Mouse (Mus musculus) embryonic facial prominence, embryonic 12.5 days (tissue): Measurements from ENCODE around the gene Wdr4. TPM values are rescaled to one million over a fixed set of nuclear protein-coding genes. Genes with fewer than 3 reads are reported as not detected.

Experiments
- ATAC-seq: fragments of 200-750 bp; cut with Nextera tagmentation; 2 replicates; pipeline ENCODE4 v1.8.0; 2017; ENCODE audit not compliant: insufficient number of reproducible peaks, insufficient read depth, low FRiP score, low TSS enrichment
- H3K27ac ChIP-seq: fragments of 300-500 bp; sonication (generic); 2 replicates; pipeline ENCODE4 v1.5.1; 2016; ENCODE audit warnings: mild to moderate bottlenecking
- H3K27me3 ChIP-seq: fragments of 300-500 bp; sonication (generic); 2 replicates; pipeline ENCODE4 v1.6.1; 2016; ENCODE audit warnings: mild to moderate bottlenecking, moderate library complexity
- H3K36me3 ChIP-seq: fragments of 300-500 bp; sonication (generic); 2 replicates; pipeline ENCODE4 v1.6.1; 2016; ENCODE audit warnings: mild to moderate bottlenecking
- H3K4me1 ChIP-seq: fragments of 300-500 bp; sonication (generic); 2 replicates; pipeline ENCODE4 v1.6.1; 2016
- H3K4me2 ChIP-seq: fragments of 300-500 bp; sonication (generic); replicated peaks from 2 replicates; pipeline ENCODE4 v1.6.1; 2016; ENCODE audit warnings: mild to moderate bottlenecking, moderate library complexity
- H3K4me3 ChIP-seq: fragments of 300-500 bp; sonication (generic); 2 replicates; pipeline ENCODE4 v1.5.1; 2016; ENCODE audit warnings: mild to moderate bottlenecking
- H3K9ac ChIP-seq: fragments of 300-500 bp; sonication (generic); 2 replicates; pipeline ENCODE4 v1.6.1; 2016; ENCODE audit warnings: mild to moderate bottlenecking, moderate library complexity
- H3K9me3 ChIP-seq: fragments of 300-500 bp; sonication (generic); 2 replicates; pipeline ENCODE4 v1.6.1; 2016; ENCODE audit warnings: mild to moderate bottlenecking, moderate library complexity
- WGBS: fragments of 180-500 bp; shearing (Covaris S2); methylation state at CpG from one replicate; pipeline ENCODE4 v1.1.7; 2016; 5-methylcytosine and 5-hydroxymethylcytosine counted together
- microRNA-seq: library from miRNA; unstranded; fragments of <30 nt; microRNA quantifications from one replicate; pipeline ENCODE4, GENCODE M21; 2017
- polyA plus RNA-seq: library from polyadenylated mRNA; unstranded; fragments of >200 nt; fragmentation: Nextera tagmentation; extraction: Ambion mirVana; gene quantifications from 2 replicates; pipeline ENCODE4 v1.2.1, GENCODE M21; 2016

Wdr4 gene
- polyA plus RNA-seq, 1 experiment from 2014 or later, result 39.8 TPM

- no peak for ATAC-seq
- WGBS, result 86% methylated on average over 9 of the region's 9 CpGs
- H3K27ac ChIP-seq, result no peak overlapping the region
Observed at GRCm38 (mm10) chr17:31454056-31454455, 65.7 kb downstream of the Wdr4 start.

GRCm38 (mm10) chr17:31453476-31453875, 66.3 kb downstream of the Wdr4 start:
- Histone ChIP-seq H3K4me1 (no peaks in the 10 kb centered on the region), H3K27me3 (no peaks in the 10 kb centered on the region), H3K9ac (no peak overlapping the region), H3K4me3 (no peak overlapping the region), H3K9me3 (no peaks in the 10 kb centered on the region), H3K36me3 (peaks cover 20% of the 10 kb centered on the region; the same call in 1 of the 2 replicates), H3K27ac (no peak overlapping the region), H3K4me2 (no peak overlapping the region)
- WGBS, result 79% methylated on average over 3 of the region's 3 CpGs
- no peak for ATAC-seq

More at GRCm38 (mm10) chr17:31454056-31454455, 65.7 kb downstream of the Wdr4 start:
- no peaks in the 10 kb centered on the region for H3K4me1 ChIP-seq
- H3K4me3 ChIP-seq, result no peak overlapping the region
- peaks cover 23% of the 10 kb centered on the region; the same call in 1 of the 2 replicates for H3K36me3 ChIP-seq
- H3K4me2 ChIP-seq, result no peak overlapping the region
- no peak overlapping the region for H3K9ac ChIP-seq
- no peaks in the 10 kb centered on the region for H3K9me3 ChIP-seq
- no peaks in the 10 kb centered on the region for H3K27me3 ChIP-seq

- Histone ChIP-seq H3K4me1 (no peaks in the 10 kb centered on the region), H3K9ac (no peak overlapping the region), H3K27ac (no peak overlapping the region), H3K4me2 (no peak overlapping the region), H3K4me3 (no peak overlapping the region), H3K9me3 (no peaks in the 10 kb centered on the region), H3K27me3 (no peaks in the 10 kb centered on the region), H3K36me3 (peaks cover 17% of the 10 kb centered on the region; the same call in 1 of the 2 replicates)
- 60% methylated on average over 2 of the region's 2 CpGs for WGBS
- ATAC-seq, result no peak
Observed at GRCm38 (mm10) chr17:31452816-31453215, 67.0 kb downstream of the Wdr4 start.

DNA sequence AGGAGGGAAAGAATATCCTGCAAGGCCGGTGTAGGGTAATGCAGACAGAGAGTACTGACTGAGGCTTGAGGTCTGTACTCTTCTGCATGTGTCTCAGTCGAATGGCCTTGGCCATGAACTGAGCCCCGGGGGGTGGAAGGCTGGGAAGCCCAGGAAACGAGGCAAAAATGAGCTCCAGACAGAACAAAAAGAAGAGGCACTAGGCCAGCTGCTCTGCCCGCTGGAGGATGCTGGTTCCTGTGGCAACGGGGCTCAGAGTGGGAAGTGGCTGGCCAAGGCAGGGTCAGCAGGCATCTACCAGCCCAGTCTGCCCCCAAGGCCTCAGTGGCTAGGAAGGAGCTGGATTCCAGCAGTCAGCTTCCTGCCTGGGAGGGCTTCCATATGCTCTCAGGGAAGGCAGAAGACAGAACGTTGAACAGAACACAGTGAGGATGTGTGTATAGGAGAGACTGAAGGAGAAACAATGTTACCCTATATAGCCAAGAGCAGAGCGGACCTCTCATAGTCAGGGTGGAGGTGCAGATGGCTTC, 68.5 kb downstream of the Wdr4 start:
- Histone ChIP-seq H3K27ac (no peak overlapping the region; the same call in 1 of the 2 replicates), H3K36me3 (peaks cover 18% of the 10 kb centered on the region; the same call in 1 of the 2 replicates), H3K9me3 (no peaks in the 10 kb centered on the region), H3K4me2 (no peak overlapping the region), H3K9ac (no peak overlapping the region), H3K27me3 (no peaks in the 10 kb centered on the region), H3K4me1 (no peaks in the 10 kb centered on the region), H3K4me3 (no peak overlapping the region)
- 44% methylated on average over 8 of the region's 8 CpGs for WGBS
- no peak for ATAC-seq

DNA sequence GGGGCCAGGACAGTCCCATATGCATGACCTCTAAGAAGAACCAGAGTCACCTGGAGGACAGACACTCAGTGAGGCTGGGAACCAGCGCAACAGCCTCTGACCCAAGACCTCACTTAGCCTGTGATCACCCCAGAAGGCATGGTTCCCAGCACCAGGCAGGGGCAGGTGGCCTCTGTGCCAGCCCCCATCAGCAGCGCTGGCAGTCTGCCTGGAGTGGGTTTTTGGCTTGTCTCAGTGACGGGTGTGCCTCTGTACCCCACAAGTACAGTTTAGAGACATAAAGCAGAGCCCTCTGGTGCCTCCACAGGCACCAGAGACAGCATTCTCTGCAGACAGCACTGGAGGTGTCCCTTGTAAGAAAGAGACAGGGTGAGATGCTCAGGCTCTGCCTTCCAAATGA, 69.6 kb downstream of the Wdr4 start:
- Histone ChIP-seq H3K4me2 (no peak overlapping the region), H3K27me3 (no peaks in the 10 kb centered on the region), H3K36me3 (peaks cover 12% of the 10 kb centered on the region; the same call in 1 of the 2 replicates), H3K4me3 (no peak overlapping the region), H3K9me3 (no peaks in the 10 kb centered on the region), H3K9ac (no peak overlapping the region), H3K27ac (no peak overlapping the region), H3K4me1 (peaks cover 4% of the 10 kb centered on the region)
- ATAC-seq, result no peak
- 81% methylated on average over 3 of the region's 3 CpGs for WGBS

GRCm38 (mm10) chr17:31448519-31448918, 71.3 kb downstream of the Wdr4 start:
- Histone ChIP-seq H3K36me3 (peaks cover 12% of the 10 kb centered on the region; the same call in 1 of the 2 replicates), H3K4me2 (no peak overlapping the region), H3K27me3 (no peaks in the 10 kb centered on the region), H3K4me3 (no peak overlapping the region), H3K4me1 (peaks cover 10% of the 10 kb centered on the region), H3K9ac (no peak overlapping the region), H3K27ac (no peak overlapping the region), H3K9me3 (no peaks in the 10 kb centered on the region)
- no peak for ATAC-seq
- 86% methylated on average over 1 of the region's 1 CpGs for WGBS

- Histone ChIP-seq H3K36me3 (peaks cover 12% of the 10 kb centered on the region; the same call in 1 of the 2 replicates), H3K9ac (no peak overlapping the region), H3K27ac (no peak overlapping the region), H3K27me3 (no peaks in the 10 kb centered on the region; the same call in 1 of the 2 replicates), H3K4me2 (no peak overlapping the region), H3K4me1 (peaks cover 10% of the 10 kb centered on the region), H3K4me3 (no peak overlapping the region), H3K9me3 (no peaks in the 10 kb centered on the region)
- 77% methylated on average over 5 of the region's 5 CpGs for WGBS
- ATAC-seq, result no peak
Observed at GRCm38 (mm10) chr17:31447766-31448165, 72.0 kb downstream of the Wdr4 start.

GRCm38 (mm10) chr17:31445061-31445731, 74.6 kb downstream of the Wdr4 start:
- H3K4me3 ChIP-seq, result no peak overlapping the region
- H3K36me3 ChIP-seq, result peaks cover 12% of the 10 kb centered on the region; the same call in 1 of the 2 replicates
- H3K9me3 ChIP-seq, result no peaks in the 10 kb centered on the region
- 16% methylated on average over 7 of the region's 7 CpGs for WGBS
- peaks cover 10% of the 10 kb centered on the region for H3K4me1 ChIP-seq
- 0 out of 2 replicates have a peak overlapping the region, but pooled peaks have one; percentile 9 for H3K27ac ChIP-seq
- no peak overlapping the region for H3K4me2 ChIP-seq
- no peak overlapping the region for H3K9ac ChIP-seq
- H3K27me3 ChIP-seq, result no peaks in the 10 kb centered on the region; the same call in 1 of the 2 replicates
- no peak for ATAC-seq

Small RNAs within 50 kb of the gene (microRNA-seq; reads per million reads assigned to microRNA genes)
- not detected for gene Gm24970

Other genes starting within 250 kb of the Wdr4 start
- 0.75 and 1.1 TPM in 2 replicates for gene Rsph1, start 242.6 kb downstream of the Wdr4 start, polyA plus RNA-seq
- gene Slc37a1, start 233.2 kb downstream of the Wdr4 start, polyA plus RNA-seq, result 3.3 and 4.1 TPM in 2 replicates
- 25.5 and 29.4 TPM in 2 replicates for gene Pde9a, start 133.8 kb downstream of the Wdr4 start, polyA plus RNA-seq
- 219 and 253 TPM in 2 replicates for gene Ndufv3, start 135 bp upstream of the Wdr4 start, polyA plus RNA-seq
- gene Pknox1, start 44.8 kb upstream of the Wdr4 start, polyA plus RNA-seq, result 26.7 and 27.1 TPM in 2 replicates
- 2.0 and 2.1 TPM in 2 replicates for gene Cbs, start 117.3 kb upstream of the Wdr4 start, polyA plus RNA-seq
- gene U2af1, start 138.9 kb upstream of the Wdr4 start, polyA plus RNA-seq, result 378 and 390 TPM in 2 replicates
- 112 and 283 TPM in 2 replicates for gene Cryaa, start 157.8 kb upstream of the Wdr4 start, polyA plus RNA-seq